Mouse (Mus musculus): ENCODE measurements around the gene Flywch2.

DNA sequence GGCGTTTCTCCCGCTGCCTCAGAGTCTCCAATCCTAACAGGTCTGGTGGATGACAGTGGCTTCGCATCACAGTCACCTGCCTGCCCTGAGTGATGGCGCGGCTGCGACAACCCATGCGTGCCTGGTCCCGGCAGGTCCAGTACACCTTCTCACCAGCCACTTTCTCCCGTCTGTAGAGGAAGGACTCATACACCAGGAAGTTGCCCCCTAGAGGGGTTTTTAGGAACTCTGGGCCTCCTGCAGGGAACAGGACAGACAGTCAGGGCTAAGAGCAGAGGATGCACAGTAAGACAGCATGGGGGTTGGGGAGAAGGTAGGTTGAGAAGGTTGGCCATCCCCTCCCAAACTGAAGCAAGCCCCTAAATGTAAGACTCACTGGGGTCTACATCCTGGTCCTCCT is 25.6 kb downstream of the Flywch2 start:
- TF ChIP-seq MYOD1 (IDR thresholded peaks at IDR 0.05; ENCODE audit: control insufficient read depth, insufficient read length, low read depth) (no peak), FOSL1 (IDR thresholded peaks at IDR 0.05; ENCODE audit: insufficient read depth, low read length, poor library complexity, severe bottlenecking) (no peak), CTCF (IDR thresholded peaks at IDR 0.05; ENCODE audit: control insufficient read depth, insufficient read depth, insufficient read length) (no peak), MAX (IDR thresholded peaks at IDR 0.05) (no peak), USF1 (IDR thresholded peaks at IDR 0.05; ENCODE audit: low read depth) (no peak), MYOG (IDR thresholded peaks at IDR 0.05; ENCODE audit: control insufficient read depth, extremely low read depth, insufficient read length) (no peak)
